Mouse (Mus musculus) lung, adult 10 weeks (tissue): ENCODE measurements around the gene Arhgef7. TPM values are rescaled to one million over a fixed set of nuclear protein-coding genes. Genes with fewer than 3 reads are reported as not detected.

Experiments used
- polyA plus RNA-seq: library from polyadenylated mRNA; stranded (reverse); fragments of 350-450 nt; fragmentation: Illumina TruSeq; extraction: RNeasy Lipid Tissue Mini Kit (QIAGEN cat#74804); gene quantifications from one replicate; pipeline ENCODE4 v1.2.3, GENCODE M21; 2014; ENCODE audit warnings: low read depth, low replicate concordance; ENCODE audit not compliant: insufficient read depth

Gene Arhgef7
- polyA plus RNA-seq: 24.7 TPM

GRCm38 (mm10) chr8:11727651-11728481 is at the start of gene Arhgef7:
Arhgef7 (plus strand) TSS chr8:11727721.

GRCm38 (mm10) chr8:11701033-11701362 is 26.5 kb upstream of the Arhgef7 start, which contains the start of gene 1700016D06Rik:
1700016D06Rik (minus strand) TSS chr8:11701063.

GRCm38 (mm10) chr8:11840174-11840573 is 112.7 kb downstream of the Arhgef7 start, which contains the start of gene Tex29:
Tex29 (plus strand) TSS chr8:11840474.

Other genes with a start within 250 kb of the Arhgef7 start
- gene Rab20, start 249.0 kb upstream of the Arhgef7 start, polyA plus RNA-seq: 11.5 TPM
- 114 TPM for gene Naxd, start 230.2 kb upstream of the Arhgef7 start, polyA plus RNA-seq
- gene Cars2, start 176.9 kb upstream of the Arhgef7 start, polyA plus RNA-seq: 19.1 TPM
- 32.1 TPM for gene Ing1, start 172.2 kb upstream of the Arhgef7 start, polyA plus RNA-seq
- 19.7 TPM for gene Ankrd10, start 92.0 kb upstream of the Arhgef7 start, polyA plus RNA-seq
- not detected for gene 1700016D06Rik, start 26.7 kb upstream of the Arhgef7 start, polyA plus RNA-seq
- not detected for gene Tex29, start 112.8 kb downstream of the Arhgef7 start, polyA plus RNA-seq